Mouse (Mus musculus) lung, postnatal 0 days (tissue): ENCODE measurements around the gene Hdac11.

Experiments used
- CTCF ChIP-seq: IDR thresholded peaks from 2 replicates; pipeline ENCODE4 v1.5.1; 2016; ENCODE audit warnings: antibody characterized with exemption, mild to moderate bottlenecking
- EP300 ChIP-seq: IDR thresholded peaks from 2 replicates; pipeline ENCODE4 v1.6.1; 2016; ENCODE audit warnings: antibody characterized with exemption, mild to moderate bottlenecking, control low read depth

DNA sequence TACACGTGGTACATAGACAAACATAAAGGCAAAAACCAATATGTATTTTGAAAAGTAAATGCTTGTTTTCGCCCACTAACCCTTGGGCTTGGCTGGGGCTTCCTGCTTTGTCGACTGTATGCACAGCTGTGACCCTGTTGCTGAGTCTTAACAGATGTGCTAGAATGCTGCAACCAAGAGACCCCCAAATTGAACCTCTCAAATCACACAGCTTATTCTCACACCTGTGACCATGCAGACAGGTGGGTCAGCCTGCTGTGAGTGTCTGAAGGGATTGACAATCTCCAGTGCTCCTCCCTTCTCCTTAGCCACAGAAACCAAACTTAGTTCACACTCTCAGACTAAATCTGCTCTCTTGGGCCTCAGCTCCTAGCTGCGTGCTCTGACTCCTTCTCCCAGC is 1.8 kb upstream of the Hdac11 start:
- TF ChIP-seq CTCF: no peak
- no peak for TF ChIP-seq EP300
